Mouse (Mus musculus) ES-Bruce4 (cell line): ENCODE measurements around the gene Ints7.

Source experiments
- CTCF ChIP-seq: IDR thresholded peaks from one replicate; pipeline ENCODE4 v1.8.1; 2011; ENCODE audit warnings: low read depth, low read length
- EP300 ChIP-seq: IDR thresholded peaks from 2 replicates; pipeline ENCODE4 v1.6.1; 2011; ENCODE audit warnings: low read depth, low read length; ENCODE audit not compliant: insufficient read depth
- POLR2A ChIP-seq: IDR thresholded peaks from one replicate; pipeline ENCODE4 v1.8.1; 2011; ENCODE audit warnings: low read length; ENCODE audit not compliant: insufficient read depth

DNA sequence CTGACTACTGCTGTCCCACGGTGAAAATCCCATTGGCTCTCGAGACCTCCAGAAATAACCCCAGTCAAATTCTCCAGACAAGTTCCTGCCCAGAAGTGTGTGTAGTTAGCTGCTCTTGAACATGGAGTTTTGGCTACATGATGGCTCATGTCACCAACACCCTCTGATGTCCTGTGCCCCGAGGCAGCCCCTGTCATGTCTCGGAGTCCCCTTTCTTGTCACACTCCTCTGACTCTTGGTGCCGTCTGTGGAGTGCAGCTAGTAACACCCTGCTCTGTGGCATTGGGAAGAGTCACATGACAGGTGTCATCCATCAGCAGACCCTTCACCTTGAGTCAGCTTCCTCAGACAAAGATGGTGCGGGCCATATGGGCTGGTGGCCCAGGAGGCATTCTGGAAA is 49.6 kb downstream of the Ints7 start:
- TF ChIP-seq CTCF: no peak
- TF ChIP-seq POLR2A: no peak
- TF ChIP-seq EP300: no peak
